7 mouse cellular contexts compared by ENCODE assay signal in the genomic region with DNA sequence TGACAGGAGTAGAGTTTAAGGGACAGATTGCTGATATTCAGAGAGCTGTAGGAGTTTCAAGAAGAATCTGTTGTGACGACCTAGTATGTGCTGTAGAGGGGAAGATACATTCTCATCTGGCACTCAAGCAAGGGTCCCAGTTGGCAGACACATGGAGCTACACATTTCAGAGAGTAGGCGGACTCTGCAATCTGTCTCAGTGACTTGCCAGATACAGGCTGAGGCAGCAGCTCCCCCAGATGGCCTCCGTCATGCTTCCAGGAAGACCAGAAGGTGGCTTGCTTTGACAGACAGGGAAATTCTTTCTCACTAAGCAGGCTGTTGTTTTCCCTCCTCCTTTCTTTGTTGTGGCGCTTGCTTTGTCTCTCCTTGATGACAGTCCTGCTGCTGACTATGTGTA.
A peak's percentile ranks its signal among the peaks of the same experiment; 100 is the strongest.
DNase-seq lines count a peak whose midpoint lies in the region; ATAC-seq and TF ChIP-seq lines count a peak whose summit lies in the region.

No protein-coding gene starts in this region.

- no peaks in the 10 kb centered on the region for H3K27me3 ChIP-seq in midbrain, postnatal 0 days (ENCODE audit: insufficient read depth, low read length)
- no peaks in the 10 kb centered on the region for H3K27me3 ChIP-seq in midbrain, embryonic 15.5 days (replicated peaks)
- no peaks in the 10 kb centered on the region for H3K27me3 ChIP-seq in heart, embryonic 12.5 days (replicated peaks)

- peak; percentile 3; the same call in 1 of the 2 replicates for TF ChIP-seq CTCF in midbrain, postnatal 0 days (IDR thresholded peaks at IDR 0.05)

- H3K9ac ChIP-seq in midbrain, postnatal 0 days (replicated peaks; ENCODE audit: low read length, poor library complexity, severe bottlenecking): no peak overlapping the region
- H3K9ac ChIP-seq in midbrain, embryonic 15.5 days: no peak overlapping the region
- H3K9ac ChIP-seq in heart, embryonic 12.5 days: no peak overlapping the region

- peak; percentile 77 for DNase-seq in midbrain, postnatal 0 days (ENCODE audit: low spot score)
- peak; percentile 93 for DNase-seq in cerebellum, adult 9-10 months
- peak; percentile 74 to 78 for DNase-seq in layer of hippocampus, postnatal 10 days (ENCODE audit: low spot score in 2 of 2)

- WGBS in midbrain, postnatal 0 days: 51% methylated on average over 4 of the region's 4 CpGs
- 40% methylated on average over 4 of the region's 4 CpGs for WGBS in midbrain, embryonic 15.5 days
- WGBS in heart, embryonic 12.5 days: 14% methylated on average over 4 of the region's 4 CpGs

- no peaks in the 10 kb centered on the region for H3K4me1 ChIP-seq in midbrain, postnatal 0 days (ENCODE audit: insufficient read depth, low read length)
- H3K4me1 ChIP-seq in midbrain, embryonic 15.5 days: no peaks in the 10 kb centered on the region
- H3K4me1 ChIP-seq in heart, embryonic 12.5 days (replicated peaks): no peaks in the 10 kb centered on the region

- H3K4me3 ChIP-seq in midbrain, postnatal 0 days (ENCODE audit: low read depth, low read length): no peak overlapping the region
- H3K4me3 ChIP-seq in midbrain, embryonic 15.5 days: no peak overlapping the region
- H3K4me3 ChIP-seq in heart, embryonic 12.5 days: no peak overlapping the region

- ATAC-seq in midbrain, postnatal 0 days (ENCODE audit: low FRiP score): no peak
- no peak for ATAC-seq in midbrain, embryonic 15.5 days (replicated peaks)
- ATAC-seq in heart, embryonic 12.5 days (ENCODE audit: insufficient number of reproducible peaks, low FRiP score): 0 out of 2 replicates have a peak, but pooled peaks have one; percentile 53
- 0 out of 2 replicates have a peak, but pooled peaks have one; percentile 22 for ATAC-seq in megakaryocyte-erythroid progenitor cell, adult 5-6 weeks (replicated peaks; ENCODE audit: low FRiP score, low TSS enrichment, poor library complexity, severe bottlenecking)
- no peak for ATAC-seq in activated CD4-positive, CD25-positive, alpha-beta regulatory T cell, adult 4 months

- H3K36me3 ChIP-seq in midbrain, postnatal 0 days (ENCODE audit: insufficient read depth, low read length): no peaks in the 10 kb centered on the region
- no peaks in the 10 kb centered on the region for H3K36me3 ChIP-seq in midbrain, embryonic 15.5 days (replicated peaks)
- no peaks in the 10 kb centered on the region for H3K36me3 ChIP-seq in heart, embryonic 12.5 days

- no peaks in the 10 kb centered on the region for H3K9me3 ChIP-seq in midbrain, postnatal 0 days (ENCODE audit: low read length)
- H3K9me3 ChIP-seq in midbrain, embryonic 15.5 days: no peaks in the 10 kb centered on the region
- no peaks in the 10 kb centered on the region for H3K9me3 ChIP-seq in heart, embryonic 12.5 days (replicated peaks)

- no peak overlapping the region for H3K27ac ChIP-seq in midbrain, postnatal 0 days (ENCODE audit: low read depth, low read length)
- H3K27ac ChIP-seq in midbrain, embryonic 15.5 days: no peak overlapping the region
- no peak overlapping the region for H3K27ac ChIP-seq in heart, embryonic 12.5 days (ENCODE audit: poor library complexity, severe bottlenecking)

- no peak overlapping the region for H3K4me2 ChIP-seq in midbrain, postnatal 0 days (ENCODE audit: low read depth, low read length, poor library complexity, severe bottlenecking)
- H3K4me2 ChIP-seq in midbrain, embryonic 15.5 days: no peak overlapping the region
- H3K4me2 ChIP-seq in heart, embryonic 12.5 days: no peak overlapping the region

Comparison
In these comparisons a context has a peak if more than half of its experiments do, and no peak if none do; other contexts are left out.
1. ATAC-seq: peak in heart, embryonic 12.5 days (single experiment) and megakaryocyte-erythroid progenitor cell, adult 5-6 weeks (single experiment); none in midbrain, postnatal 0 days (single experiment), midbrain, embryonic 15.5 days (single experiment) and activated CD4-positive, CD25-positive, alpha-beta regulatory T cell, adult 4 months (single experiment).
2. Peak in every context shown above with its lines, with median percentiles within 50 percentile points of each other: DNase-seq.